Mouse (Mus musculus): ENCODE measurements around the gene Wdr5b. TPM values are rescaled to one million over a fixed set of nuclear protein-coding genes. Genes with fewer than 3 reads are reported as not detected.

Gene Wdr5b
- polyA plus RNA-seq (2012; ENCODE audit: low replicate concordance), result 0.10 and 1.1 TPM in 2 replicates

GRCm38 (mm10) chr16:36040640-36041624 is at the start of gene Wdr5b:
Gene Wdr5b (plus strand): TSS chr16:36041190.

GRCm38 (mm10) chr16:36071450-36072379 is 30.7 kb downstream of the Wdr5b start, which contains the start of the genes Fam162a and Ccdc58:
Gene Fam162a (minus strand): TSS chr16:36071594.
Gene Ccdc58 (plus strand): TSS chr16:36071685.

Other genes starting within 250 kb of the Wdr5b start
- 8.1 and 9.4 TPM in 2 replicates for gene Parp14, start 169.6 kb upstream of the Wdr5b start, polyA plus RNA-seq (2012; ENCODE audit: low replicate concordance)
- 1.4 and 6.4 TPM in 2 replicates for gene Parp9, start 102.7 kb upstream of the Wdr5b start, polyA plus RNA-seq (2012; ENCODE audit: low replicate concordance)
- gene Dtx3l, start 102.0 kb upstream of the Wdr5b start, polyA plus RNA-seq (2012; ENCODE audit: low replicate concordance), result 3.0 and 4.9 TPM in 2 replicates
- gene Kpna1, start 62.4 kb upstream of the Wdr5b start, polyA plus RNA-seq (2012; ENCODE audit: low replicate concordance), result 26.0 and 35.9 TPM in 2 replicates
- 13.2 and 20.5 TPM in 2 replicates for gene Fam162a, start 30.4 kb downstream of the Wdr5b start, polyA plus RNA-seq (2012; ENCODE audit: low replicate concordance)
- gene Ccdc58, start 30.5 kb downstream of the Wdr5b start, polyA plus RNA-seq (2012; ENCODE audit: low replicate concordance), result 1.9 and 4.1 TPM in 2 replicates
- gene Csta1, start 90.1 kb downstream of the Wdr5b start, polyA plus RNA-seq (2012; ENCODE audit: low replicate concordance), result not detected in 2 replicates
- not detected in 2 replicates for gene Stfa2l1, start 115.6 kb downstream of the Wdr5b start, polyA plus RNA-seq (2012; ENCODE audit: low replicate concordance)
- not detected in 2 replicates for gene Gm5483, start 143.0 kb downstream of the Wdr5b start, polyA plus RNA-seq (2012; ENCODE audit: low replicate concordance)
- gene Gm5416, start 169.2 kb downstream of the Wdr5b start, polyA plus RNA-seq (2012; ENCODE audit: low replicate concordance), result not detected in 2 replicates
- not detected in 2 replicates for gene 2010005H15Rik, start 180.3 kb downstream of the Wdr5b start, polyA plus RNA-seq (2012; ENCODE audit: low replicate concordance)
- gene Stfa1, start 235.8 kb downstream of the Wdr5b start, polyA plus RNA-seq (2012; ENCODE audit: low replicate concordance), result not detected in 2 replicates